In the genomic region with DNA sequence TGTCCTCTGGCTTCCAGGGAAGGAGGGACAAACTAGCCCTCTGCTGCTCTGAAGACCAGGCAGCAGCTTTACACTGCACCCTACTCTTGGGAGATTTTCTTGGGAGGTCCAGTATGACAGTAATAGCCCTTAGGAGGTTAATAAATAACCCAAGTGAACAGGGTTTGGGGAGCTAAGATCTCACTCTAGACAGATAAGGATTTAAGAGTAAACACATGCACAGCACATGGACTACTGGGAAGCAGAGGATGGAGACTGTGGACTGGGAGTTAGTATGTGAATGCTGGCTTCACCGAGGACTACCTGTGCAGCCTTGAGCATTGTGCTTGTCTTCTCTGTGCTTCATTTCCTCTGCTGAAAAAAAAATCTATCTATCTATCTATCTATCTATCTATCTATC, we compare ENCODE assay signal across 25 mouse cellular contexts. TPM values are rescaled to one million over a fixed set of nuclear protein-coding genes. Genes with fewer than 3 reads are reported as not detected.
A peak's percentile ranks its signal among the peaks of the same experiment; 100 is the strongest.
DNase-seq lines count a peak whose midpoint lies in the region; ATAC-seq and TF ChIP-seq lines count a peak whose summit lies in the region.
"Had no signal": no experiment of that assay in that cellular context is flagged by ENCODE, and none has a peak within 500 bp of the region (broad histone marks: within the 10 kb centered on the region; RNA-seq: fewer than 3 reads in every experiment).

No protein-coding gene starts in this region.

- WGBS in intestine, embryonic 14.5 days = 63% methylated on average over 1 of the region's 1 CpGs
- WGBS in intestine, postnatal 0 days = 48% methylated on average over 1 of the region's 1 CpGs
- WGBS in stomach, embryonic 14.5 days = 58% methylated on average over 1 of the region's 1 CpGs
- WGBS in stomach, postnatal 0 days = 63% methylated on average over 1 of the region's 1 CpGs

- H3K9me3 ChIP-seq in intestine, embryonic 14.5 days (ENCODE audit: control insufficient read depth, low read length) = no peaks in the 10 kb centered on the region
- H3K9me3 ChIP-seq in intestine, postnatal 0 days (ENCODE audit: control insufficient read depth) = no peaks in the 10 kb centered on the region
- H3K9me3 ChIP-seq in stomach, embryonic 14.5 days (ENCODE audit: control insufficient read depth, low read depth, low read length) = no peaks in the 10 kb centered on the region
- H3K9me3 ChIP-seq in stomach, postnatal 0 days (ENCODE audit: control insufficient read depth, low read length) = no peaks in the 10 kb centered on the region
- H3K9me3 ChIP-seq: embryonic facial prominence, embryonic 13.5 days; embryonic facial prominence, embryonic 15.5 days; forebrain, embryonic 10.5 days; forebrain, embryonic 12.5 days; G1E had no signal

- ATAC-seq in intestine, embryonic 14.5 days (replicated peaks; ENCODE audit: low FRiP score, low TSS enrichment, low read depth) = peak; percentile 21; the same call in 1 of the 2 replicates
- no peak for ATAC-seq in intestine, postnatal 0 days
- 0 out of 2 replicates have a peak, but pooled peaks have one; percentile 59 for ATAC-seq in stomach, embryonic 14.5 days (ENCODE audit: insufficient number of reproducible peaks, insufficient read depth, low FRiP score, low read depth)
- ATAC-seq in stomach, postnatal 0 days (ENCODE audit: low FRiP score, low TSS enrichment) = no peak
- ATAC-seq: CD4-positive, CD25-positive, alpha-beta regulatory T cell, adult 4 months; forebrain, embryonic 14.5 days; forebrain, embryonic 16.5 days; Patski had no signal

- no peak overlapping the region for H3K27ac ChIP-seq in intestine, embryonic 14.5 days (ENCODE audit: low read depth)
- no peak overlapping the region for H3K27ac ChIP-seq in intestine, postnatal 0 days (ENCODE audit: low read depth, low read length)
- H3K27ac ChIP-seq in stomach, embryonic 14.5 days (ENCODE audit: low read length) = no peak overlapping the region
- H3K27ac ChIP-seq in stomach, postnatal 0 days (replicated peaks) = no peak overlapping the region
- H3K27ac ChIP-seq: embryonic facial prominence, embryonic 13.5 days; embryonic facial prominence, embryonic 15.5 days; forebrain, embryonic 10.5 days; forebrain, embryonic 12.5 days had no signal

- TF ChIP-seq CTCF in intestine, postnatal 0 days (IDR thresholded peaks at IDR 0.05; ENCODE audit: low read depth) = no peak
- no peak for TF ChIP-seq CTCF in stomach, postnatal 0 days (IDR thresholded peaks at IDR 0.05; ENCODE audit: low read depth)

- DNase-seq in intestine, embryonic 14.5 days (ENCODE audit: low spot score) = no peak
- DNase-seq in stomach, postnatal 0 days (ENCODE audit: low spot score) = no peak
- DNase-seq in ovary, postnatal 36 days (ENCODE audit: low spot score) = no peak
- DNase-seq: adrenal gland, adult 2 months; adrenal gland, postnatal 10 days; adrenal gland, postnatal 25 days; B cell, adult 2 months; cerebellum, adult 11 months; cerebellum, adult 18-20 months; cerebellum, adult 8-10 months; cerebellum, adult 9-11 months; cerebellum, postnatal 36 days; embryo, embryonic 11 days had no signal

- H3K27me3 ChIP-seq in intestine, embryonic 14.5 days (replicated peaks; ENCODE audit: control insufficient read depth, insufficient read depth, low read length) = peaks cover 44% of the 10 kb centered on the region
- H3K27me3 ChIP-seq in intestine, postnatal 0 days (replicated peaks; ENCODE audit: control insufficient read depth, insufficient read depth, low read length) = peaks cover 28% of the 10 kb centered on the region
- H3K27me3 ChIP-seq in stomach, embryonic 14.5 days (ENCODE audit: control insufficient read depth, insufficient read depth, low read length) = peaks cover 19% of the 10 kb centered on the region; the same call in 1 of the 2 replicates
- H3K27me3 ChIP-seq in stomach, postnatal 0 days (ENCODE audit: control insufficient read depth, insufficient read depth, low read length) = peaks cover 3% of the 10 kb centered on the region; the same call in 1 of the 2 replicates

- TF ChIP-seq EP300 in stomach, postnatal 0 days (optimal IDR thresholded peaks at IDR 0.05) = no peak

- H3K4me2 ChIP-seq in intestine, embryonic 14.5 days (ENCODE audit: low read length) = no peak overlapping the region
- H3K4me2 ChIP-seq in intestine, postnatal 0 days (replicated peaks; ENCODE audit: low read depth) = no peak overlapping the region
- no peak overlapping the region for H3K4me2 ChIP-seq in stomach, embryonic 14.5 days (replicated peaks; ENCODE audit: low read depth, low read length)
- no peak overlapping the region for H3K4me2 ChIP-seq in stomach, postnatal 0 days (replicated peaks; ENCODE audit: low read depth)
- H3K4me2 ChIP-seq: embryonic facial prominence, embryonic 13.5 days; embryonic facial prominence, embryonic 15.5 days; forebrain, embryonic 12.5 days had no signal

- H3K9ac ChIP-seq in intestine, embryonic 14.5 days (ENCODE audit: low read length) = no peak overlapping the region
- no peak overlapping the region for H3K9ac ChIP-seq in intestine, postnatal 0 days (ENCODE audit: low read depth, low read length)
- no peak overlapping the region for H3K9ac ChIP-seq in stomach, embryonic 14.5 days (replicated peaks; ENCODE audit: low read depth, low read length)
- H3K9ac ChIP-seq in stomach, postnatal 0 days (ENCODE audit: low read length) = no peak overlapping the region
- H3K9ac ChIP-seq: embryonic facial prominence, embryonic 13.5 days; embryonic facial prominence, embryonic 15.5 days; forebrain, embryonic 12.5 days had no signal

- no peaks in the 10 kb centered on the region for H3K4me1 ChIP-seq in intestine, embryonic 14.5 days (replicated peaks; ENCODE audit: control insufficient read depth, insufficient read depth, low read length)
- H3K4me1 ChIP-seq in intestine, postnatal 0 days (replicated peaks; ENCODE audit: control insufficient read depth, insufficient read depth, low read length) = no peaks in the 10 kb centered on the region
- H3K4me1 ChIP-seq in stomach, embryonic 14.5 days (ENCODE audit: control insufficient read depth, insufficient read depth, low read length) = no peaks in the 10 kb centered on the region
- H3K4me1 ChIP-seq in stomach, postnatal 0 days (replicated peaks; ENCODE audit: control insufficient read depth, insufficient read depth) = no peaks in the 10 kb centered on the region

- H3K4me3 ChIP-seq in intestine, embryonic 14.5 days (ENCODE audit: low read depth, low read length) = no peak overlapping the region
- no peak overlapping the region for H3K4me3 ChIP-seq in intestine, postnatal 0 days (ENCODE audit: low read depth, low read length)
- H3K4me3 ChIP-seq in stomach, embryonic 14.5 days (ENCODE audit: low read depth, low read length) = no peak overlapping the region
- no peak overlapping the region for H3K4me3 ChIP-seq in stomach, postnatal 0 days (ENCODE audit: low read depth, low read length)
- H3K4me3 ChIP-seq: embryonic facial prominence, embryonic 13.5 days; embryonic facial prominence, embryonic 15.5 days; erythroblast, embryonic 14.5 days; forebrain, embryonic 10.5 days; forebrain, embryonic 12.5 days had no signal

- no peaks in the 10 kb centered on the region for H3K36me3 ChIP-seq in intestine, embryonic 14.5 days (ENCODE audit: control insufficient read depth, insufficient read depth, low read length)
- H3K36me3 ChIP-seq in intestine, postnatal 0 days (ENCODE audit: control insufficient read depth, insufficient read depth) = no peaks in the 10 kb centered on the region
- H3K36me3 ChIP-seq in stomach, embryonic 14.5 days (ENCODE audit: control insufficient read depth, insufficient read depth, low read length) = no peaks in the 10 kb centered on the region
- H3K36me3 ChIP-seq in stomach, postnatal 0 days (ENCODE audit: control insufficient read depth, insufficient read depth, low read length) = no peaks in the 10 kb centered on the region
- H3K36me3 ChIP-seq: embryonic facial prominence, embryonic 13.5 days; embryonic facial prominence, embryonic 15.5 days; forebrain, embryonic 10.5 days; forebrain, embryonic 12.5 days; G1E had no signal

RNA-seq across cellular contexts. Expression of a gene that starts 59.1 kb away (rescaled TPM):
- 5.2 and 6.3 TPM in 2 replicates for polyA plus RNA-seq in intestine, embryonic 14.5 days (2014; fragmentation: Nextera tagmentation; extraction: Ambion mirVana)
- 1.1 and 1.4 TPM in 2 replicates for polyA plus RNA-seq in intestine, postnatal 0 days (2015; fragmentation: Nextera tagmentation; extraction: Ambion mirVana)
- 4.7 and 4.9 TPM in 2 replicates for polyA plus RNA-seq in stomach, embryonic 14.5 days (2014; fragmentation: Nextera tagmentation; extraction: Ambion mirVana)
- polyA plus RNA-seq in stomach, postnatal 0 days (2015; fragmentation: Nextera tagmentation; extraction: Ambion mirVana) = 0.75 and 0.90 TPM in 2 replicates
- polyA plus RNA-seq: erythroblast, embryonic 14.5 days; G1E had no signal

Comparison
In these comparisons a context has a peak if more than half of its experiments do, and no peak if none do; other contexts are left out.
1. ATAC-seq: peak in intestine, embryonic 14.5 days (single experiment) and stomach, embryonic 14.5 days (single experiment); none in intestine, postnatal 0 days (single experiment) and stomach, postnatal 0 days (single experiment).